Mouse (Mus musculus) embryonic fibroblast, embryonic 13.5 days (primary cell): ENCODE data around the gene Gtf2i. TPM values are rescaled to one million over a fixed set of nuclear protein-coding genes. Genes with fewer than 3 reads are reported as not detected.

ENCODE experiments used
- H3K27ac ChIP-seq: 2 replicates; pipeline ENCODE4 v1.5.1; 2012; ENCODE audit warnings: low read length, control low read depth, inconsistent platforms; ENCODE audit not compliant: insufficient read depth
- H3K4me1 ChIP-seq: 2 replicates; pipeline ENCODE4 v1.6.1; 2011; ENCODE audit warnings: low read length; ENCODE audit not compliant: control insufficient read depth, insufficient read depth
- H3K4me3 ChIP-seq: 2 replicates; pipeline ENCODE4 v1.5.1; 2011; ENCODE audit warnings: mild to moderate bottlenecking, control low read depth, low read length; ENCODE audit not compliant: insufficient read depth
- CTCF ChIP-seq: IDR thresholded peaks from 2 replicates; pipeline ENCODE4 v1.5.1; 2011; ENCODE audit warnings: mild to moderate bottlenecking, control low read depth, low read length, moderate library complexity, borderline replicate concordance; ENCODE audit not compliant: insufficient read depth
- POLR2A ChIP-seq: IDR thresholded peaks from 2 replicates; pipeline ENCODE4 v1.6.1; 2011; ENCODE audit warnings: low read depth, mild to moderate bottlenecking, control low read depth, low read length, moderate library complexity
- polyA plus RNA-seq: library from polyadenylated mRNA; stranded (reverse); fragments of >200 nt; gene quantifications from 2 replicates; pipeline ENCODE4 v1.2.4, GENCODE M21; 2011; ENCODE audit warnings: low read depth; ENCODE audit not compliant: missing spikeins, insufficient read length

Gtf2i gene
- polyA plus RNA-seq, 1 experiment: 287 TPM

- Histone ChIP-seq H3K4me3 (no peak overlapping the region), H3K27ac (no peak overlapping the region), H3K4me1 (no peaks in the 10 kb centered on the region)
- TF ChIP-seq POLR2A (no peak), CTCF (no peak)
These were observed 32.0 kb downstream of the Gtf2i start for GRCm38 (mm10) chr5:134282603-134283002.

DNA sequence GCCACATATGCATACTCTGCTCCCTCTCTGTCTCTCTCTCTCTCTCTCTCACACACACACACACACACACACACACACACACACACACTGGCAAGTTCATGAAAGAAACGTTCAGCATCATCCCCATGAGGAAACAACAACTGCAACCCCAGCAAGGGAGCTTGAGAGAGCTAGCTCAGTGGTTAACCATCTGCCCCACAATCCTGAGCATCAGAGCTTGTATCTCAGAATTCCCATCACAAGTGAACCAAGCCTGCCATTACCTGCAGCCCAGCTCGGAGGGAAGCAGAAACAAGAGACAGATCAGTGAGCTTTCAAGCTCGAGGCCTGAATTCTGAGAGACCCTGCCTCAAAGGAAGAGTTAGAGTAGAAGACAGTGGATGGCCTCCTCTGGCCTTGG lies 32.5 kb downstream of the Gtf2i start:
- Histone ChIP-seq H3K4me1 (no peaks in the 10 kb centered on the region), H3K27ac (no peak overlapping the region), H3K4me3 (no peak overlapping the region)
- TF ChIP-seq POLR2A (no peak), CTCF (no peak)

DNA sequence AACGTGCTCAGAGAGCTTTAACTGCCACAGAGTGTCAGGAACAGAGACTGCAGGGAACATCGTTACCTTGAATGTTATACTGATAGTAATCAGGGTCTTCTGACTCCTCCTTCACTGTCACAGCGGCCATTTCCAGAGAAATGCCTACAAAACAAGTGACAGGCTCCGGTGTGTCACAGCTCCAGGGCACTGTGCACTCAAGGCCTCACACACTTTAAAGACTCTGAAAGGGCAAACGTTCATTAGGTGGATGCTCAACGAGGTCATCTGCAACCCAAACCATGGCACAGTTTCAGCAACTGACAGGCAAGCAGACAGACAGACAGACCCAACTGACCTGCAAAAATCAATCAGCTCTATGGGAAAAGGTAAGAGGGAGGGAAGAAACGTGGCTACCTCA lies 35.2 kb downstream of the Gtf2i start:
- Histone ChIP-seq H3K4me1 (no peaks in the 10 kb centered on the region), H3K4me3 (no peak overlapping the region), H3K27ac (no peak overlapping the region)
- no peak for TF ChIP-seq POLR2A
- TF ChIP-seq CTCF: no peak

DNA sequence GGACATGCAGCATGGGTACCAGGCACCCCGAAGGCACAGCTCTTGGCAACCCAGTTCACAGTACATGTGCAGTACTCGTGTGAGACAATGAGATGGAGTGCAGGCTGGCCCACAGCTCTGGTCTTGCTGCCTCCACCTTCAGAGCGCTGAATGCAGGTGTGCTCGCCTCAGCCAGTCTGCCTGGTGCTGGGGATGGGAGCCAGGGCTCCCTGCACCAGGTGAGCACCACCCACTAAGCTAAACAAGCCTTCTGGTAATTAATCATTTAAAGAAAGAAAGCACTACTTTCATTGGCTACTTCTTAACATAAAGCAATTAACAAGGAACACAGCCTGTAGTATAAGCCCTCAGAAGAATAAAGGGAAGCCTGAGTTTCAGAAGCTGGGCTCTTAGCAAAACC lies 37.5 kb downstream of the Gtf2i start:
- Histone ChIP-seq H3K27ac (no peak overlapping the region), H3K4me1 (no peaks in the 10 kb centered on the region), H3K4me3 (no peak overlapping the region)
- no peak for TF ChIP-seq CTCF
- no peak for TF ChIP-seq POLR2A

DNA sequence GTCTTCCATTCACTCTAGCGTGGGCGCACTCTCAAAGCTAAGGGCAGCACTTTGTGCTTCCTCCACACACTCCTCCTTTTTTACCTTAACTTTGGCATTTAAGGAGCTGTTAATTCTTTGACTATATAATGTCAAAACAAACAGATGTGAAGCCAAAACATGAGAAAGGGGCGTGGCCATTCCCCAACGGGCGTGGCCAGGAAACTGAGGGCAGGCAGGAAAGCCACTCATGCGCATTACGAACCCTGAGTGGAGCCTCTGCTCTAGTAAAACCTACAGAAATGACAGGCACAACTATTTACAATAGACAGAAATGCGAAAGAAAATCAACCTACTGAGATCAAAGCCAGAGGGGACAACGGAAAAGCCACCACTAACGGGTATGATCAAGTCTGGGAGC lies 39.0 kb downstream of the Gtf2i start:
- no peaks in the 10 kb centered on the region for H3K4me1 ChIP-seq
- no peak overlapping the region for H3K4me3 ChIP-seq
- TF ChIP-seq POLR2A: no peak
- no peak for TF ChIP-seq CTCF
- H3K27ac ChIP-seq: no peak overlapping the region

DNA sequence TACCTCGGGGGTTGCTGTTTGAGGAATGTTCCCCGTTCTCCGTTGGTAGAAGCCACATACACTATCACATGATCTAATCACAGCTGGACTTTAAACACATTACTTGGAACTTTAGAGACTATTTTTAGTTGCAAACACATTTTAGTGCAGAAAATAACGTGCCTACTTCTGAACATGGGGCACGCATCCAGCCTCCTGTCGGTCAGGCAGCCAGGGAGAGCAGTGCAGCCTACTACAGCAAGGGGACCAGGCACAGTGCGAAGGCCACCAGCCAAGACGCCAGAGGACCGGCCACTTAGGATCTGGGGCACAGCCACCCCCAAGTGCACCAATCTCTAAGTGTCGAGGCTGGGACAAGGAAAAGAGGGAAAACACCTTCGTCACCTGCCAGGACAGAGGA lies 39.5 kb downstream of the Gtf2i start:
- no peak for TF ChIP-seq CTCF
- TF ChIP-seq POLR2A: no peak
- Histone ChIP-seq H3K4me3 (no peak overlapping the region), H3K27ac (no peak overlapping the region)

GRCm38 (mm10) chr5:134273761-134274160 lies 40.8 kb downstream of the Gtf2i start:
- Histone ChIP-seq H3K4me3 (no peak overlapping the region), H3K4me1 (no peaks in the 10 kb centered on the region), H3K27ac (no peak overlapping the region)
- no peak for TF ChIP-seq CTCF
- TF ChIP-seq POLR2A: no peak

More for the DNA sequence above, 39.5 kb downstream of the Gtf2i start:
- H3K4me1 ChIP-seq: no peaks in the 10 kb centered on the region

DNA sequence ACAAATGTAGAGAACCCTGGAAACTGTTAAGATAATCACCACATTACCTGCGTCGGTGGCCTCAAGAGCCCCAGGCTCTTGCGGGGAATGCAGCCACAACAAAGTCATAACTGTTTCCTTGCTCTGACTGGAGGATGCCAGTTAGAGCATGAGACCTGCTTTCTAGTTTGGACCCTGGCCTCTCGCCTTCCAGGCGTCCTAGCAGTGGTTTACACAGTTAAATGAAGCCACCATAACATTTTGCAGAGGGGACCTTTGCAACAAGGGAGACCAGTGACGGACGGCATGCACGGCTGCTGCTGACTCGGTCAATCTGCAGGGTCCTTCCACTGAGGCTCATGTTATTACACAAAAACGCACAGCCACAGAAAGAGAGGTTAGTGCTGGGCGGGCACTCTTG lies 41.8 kb downstream of the Gtf2i start:
- no peaks in the 10 kb centered on the region for H3K4me1 ChIP-seq
- H3K4me3 ChIP-seq: no peak overlapping the region
- TF ChIP-seq CTCF (no peak), POLR2A (no peak)
- no peak overlapping the region for H3K27ac ChIP-seq

- no peak for TF ChIP-seq CTCF
- TF ChIP-seq POLR2A: no peak
These were observed 43.1 kb downstream of the Gtf2i start for GRCm38 (mm10) chr5:134271421-134271820.

DNA sequence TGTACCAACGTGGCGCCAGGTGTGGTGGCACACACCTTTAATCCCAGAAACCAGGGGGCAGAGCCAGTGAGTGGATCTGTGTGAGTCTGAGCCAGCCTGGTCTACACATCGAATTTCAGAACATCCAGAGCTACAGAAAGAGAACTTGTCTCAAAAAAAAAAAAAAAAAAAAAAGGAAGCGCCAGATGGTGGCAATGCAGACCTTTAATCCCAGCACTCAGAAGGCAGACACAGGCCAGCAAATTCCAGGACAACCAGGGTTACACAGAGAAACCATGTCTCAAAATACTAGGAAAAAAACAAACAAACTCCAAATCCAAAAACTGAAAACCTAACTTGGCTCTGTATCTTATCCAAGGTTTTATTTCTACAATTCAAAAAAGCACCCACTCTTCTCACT lies 44.0 kb downstream of the Gtf2i start:
- H3K27ac ChIP-seq: no peak overlapping the region
- H3K4me1 ChIP-seq: no peaks in the 10 kb centered on the region
- H3K4me3 ChIP-seq: no peak overlapping the region
- TF ChIP-seq POLR2A (no peak), CTCF (no peak)

More at GRCm38 (mm10) chr5:134271421-134271820, 43.1 kb downstream of the Gtf2i start:
- no peak overlapping the region for H3K4me3 ChIP-seq
- H3K4me1 ChIP-seq: no peaks in the 10 kb centered on the region
- H3K27ac ChIP-seq: no peak overlapping the region

GRCm38 (mm10) chr5:134269751-134270150 lies 44.8 kb downstream of the Gtf2i start:
- no peak overlapping the region for H3K4me3 ChIP-seq
- H3K27ac ChIP-seq: no peak overlapping the region
- TF ChIP-seq POLR2A (no peak), CTCF (no peak)
- H3K4me1 ChIP-seq: no peaks in the 10 kb centered on the region
